Mouse (Mus musculus) adrenal gland, postnatal 14 days (tissue): ENCODE results near the gene Ntrk2. TPM values are rescaled to one million over a fixed set of nuclear protein-coding genes. Genes with fewer than 3 reads are reported as not detected.

Experiments
- DNase-seq: peaks from one replicate; pipeline ENCODE4 v3.0.0; 2021; ENCODE audit warnings: mixed read lengths
- total RNA-seq: library from RNA; stranded (reverse); gene quantifications from 2 replicates; pipeline ENCODE4 v1.2.3, GENCODE M21; 2021

The Ntrk2 gene
- total RNA-seq, 1 experiment from 2014 or later, result 29.3 TPM

- no peak for DNase-seq
Measured at GRCm38 (mm10) chr13:58966466-58966865, 160.1 kb downstream of the Ntrk2 start.

GRCm38 (mm10) chr13:58968168-58968567 is 161.8 kb downstream of the Ntrk2 start:
- no peak for DNase-seq

- no peak for DNase-seq
Measured at GRCm38 (mm10) chr13:58971449-58971903, 165.1 kb downstream of the Ntrk2 start.

DNA sequence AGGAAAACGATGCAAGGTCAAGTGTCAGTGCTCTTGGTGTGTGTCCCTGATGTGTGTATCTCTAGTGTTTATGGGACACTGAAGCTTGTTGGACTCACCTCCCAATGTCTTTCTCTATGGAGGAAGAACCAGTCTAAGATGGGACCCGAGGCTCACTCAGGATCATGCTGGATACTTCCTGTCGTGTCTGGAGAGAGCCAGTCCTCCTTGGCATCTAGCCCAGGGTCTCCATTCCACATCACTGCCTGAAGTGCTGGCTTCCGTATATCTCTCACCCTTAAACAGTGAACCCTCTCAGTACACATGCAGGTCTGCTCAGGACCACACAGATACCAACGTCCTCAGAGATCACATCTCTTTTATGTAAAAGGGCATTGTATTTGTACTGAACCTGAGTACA is 166.1 kb downstream of the Ntrk2 start:
- no peak for DNase-seq

DNA sequence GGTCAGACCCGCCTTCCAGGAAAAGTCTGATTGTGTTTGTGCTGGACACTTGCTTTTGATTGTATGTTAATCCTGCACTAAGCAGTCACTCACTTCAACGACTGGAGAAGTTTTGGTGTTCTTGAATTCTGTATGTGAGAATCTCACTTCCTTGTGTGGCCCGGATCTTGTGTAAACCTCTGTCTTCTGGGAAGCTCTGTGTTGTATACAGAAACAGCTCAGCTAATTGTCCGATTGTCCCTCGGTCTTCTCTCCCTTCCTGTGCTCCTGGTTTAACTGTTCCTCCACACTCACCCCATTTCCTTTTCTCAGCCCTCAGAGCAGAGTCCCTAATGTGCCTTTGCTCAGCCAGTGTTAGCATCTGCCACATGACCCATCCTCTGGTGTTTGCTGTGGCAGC is 190.1 kb downstream of the Ntrk2 start:
- no peak for DNase-seq

- peak; percentile 44 for DNase-seq
Measured at GRCm38 (mm10) chr13:58997763-58998162, 191.4 kb downstream of the Ntrk2 start.

DNA sequence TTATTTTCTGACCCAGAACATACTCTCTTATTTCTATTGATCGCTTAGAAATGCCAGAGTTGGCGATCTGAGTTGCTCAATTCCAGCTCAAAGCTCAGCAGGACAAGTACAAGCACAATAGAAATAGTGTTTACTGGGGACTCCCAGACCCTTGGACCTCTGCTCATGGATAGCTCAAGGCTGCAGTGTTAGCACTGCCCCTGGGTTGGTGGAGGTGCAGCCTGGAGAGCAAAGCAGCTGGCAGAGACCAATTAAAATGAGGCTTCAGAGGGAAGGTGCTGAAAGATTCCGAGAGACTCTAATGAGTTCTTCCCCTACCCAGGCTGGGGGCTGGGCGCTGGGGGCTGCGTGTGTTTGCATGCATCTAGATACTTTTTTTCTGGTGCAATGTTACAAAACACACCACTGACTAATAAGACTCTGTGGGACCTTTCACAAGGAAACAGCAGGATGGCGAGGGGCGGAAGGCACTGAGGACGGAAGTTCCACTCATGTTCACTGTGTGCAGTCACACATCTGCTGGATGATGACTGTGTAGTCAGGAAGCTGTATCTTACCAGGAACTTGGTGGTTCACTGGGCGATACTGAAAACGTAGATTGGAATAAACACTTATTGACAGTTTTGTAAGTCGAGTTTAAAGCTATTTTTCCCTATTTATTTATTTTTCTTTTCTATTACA is 193.1 kb downstream of the Ntrk2 start:
- no peak for DNase-seq

GRCm38 (mm10) chr13:59002943-59003806 is 196.8 kb downstream of the Ntrk2 start:
- no peak for DNase-seq

DNA sequence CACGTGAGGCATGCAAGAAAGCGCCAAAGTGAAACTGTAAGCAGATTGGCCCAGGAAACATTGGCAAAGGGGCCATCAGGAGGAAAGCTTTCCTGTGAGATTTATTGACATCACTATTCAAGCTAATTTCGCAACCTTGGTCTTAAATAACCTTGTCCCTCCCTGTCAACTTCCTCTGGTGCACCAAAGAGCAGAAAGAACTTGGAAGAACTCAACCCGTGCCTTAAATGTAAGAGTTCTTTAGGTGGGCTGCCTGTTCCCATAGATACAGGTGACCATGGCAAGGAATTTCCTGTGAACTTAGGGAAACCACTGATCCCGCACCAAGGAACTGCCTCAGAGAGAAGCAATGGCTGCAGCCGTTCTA is 197.4 kb downstream of the Ntrk2 start:
- DNase-seq, result peak; percentile 28

- DNase-seq, result no peak
Measured at GRCm38 (mm10) chr13:59004579-59004978, 198.2 kb downstream of the Ntrk2 start.

DNA sequence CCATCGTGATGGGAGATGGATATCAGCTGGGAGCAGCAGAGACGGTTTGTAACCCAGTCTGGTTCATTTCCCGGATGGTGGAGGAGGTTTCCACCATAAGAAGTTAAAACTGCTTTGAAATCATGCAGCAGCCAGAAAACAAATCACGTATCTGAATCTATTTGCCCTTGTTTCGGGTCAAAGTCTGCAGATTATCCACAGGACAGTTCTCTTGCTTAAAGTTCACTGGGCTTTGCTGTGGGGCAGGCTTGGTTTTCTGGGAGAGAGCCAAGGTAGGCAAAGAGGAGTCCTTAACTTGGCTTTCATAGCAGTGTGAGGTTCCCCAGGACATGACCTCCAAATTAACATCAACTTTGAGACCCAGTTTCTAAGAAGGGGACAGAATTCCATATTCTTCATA is 203.5 kb downstream of the Ntrk2 start:
- DNase-seq, result no peak

GRCm38 (mm10) chr13:59010893-59011529 is 204.6 kb downstream of the Ntrk2 start:
- no peak for DNase-seq

DNA sequence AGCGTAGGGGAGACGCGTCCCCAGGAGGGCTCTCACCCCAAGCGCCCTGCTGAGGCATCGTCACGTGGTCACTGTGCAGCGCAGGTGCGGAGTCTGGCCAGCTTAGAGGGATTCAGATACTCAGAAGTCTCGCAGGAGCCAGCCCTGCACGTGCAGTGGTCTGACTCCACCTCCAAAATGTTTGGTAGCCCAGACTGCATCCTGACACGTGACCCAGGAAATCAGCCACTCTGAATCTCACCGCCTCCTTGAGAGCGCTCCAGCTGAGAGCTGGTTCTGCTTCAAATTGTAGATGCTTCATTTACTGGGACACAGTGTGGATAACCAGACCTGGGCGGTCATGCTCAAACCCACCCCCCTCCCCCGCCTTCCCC is 205.1 kb downstream of the Ntrk2 start:
- peak; percentile 78 for DNase-seq

- DNase-seq, result no peak
Measured at GRCm38 (mm10) chr13:59015360-59015759, 209.0 kb downstream of the Ntrk2 start.

DNA sequence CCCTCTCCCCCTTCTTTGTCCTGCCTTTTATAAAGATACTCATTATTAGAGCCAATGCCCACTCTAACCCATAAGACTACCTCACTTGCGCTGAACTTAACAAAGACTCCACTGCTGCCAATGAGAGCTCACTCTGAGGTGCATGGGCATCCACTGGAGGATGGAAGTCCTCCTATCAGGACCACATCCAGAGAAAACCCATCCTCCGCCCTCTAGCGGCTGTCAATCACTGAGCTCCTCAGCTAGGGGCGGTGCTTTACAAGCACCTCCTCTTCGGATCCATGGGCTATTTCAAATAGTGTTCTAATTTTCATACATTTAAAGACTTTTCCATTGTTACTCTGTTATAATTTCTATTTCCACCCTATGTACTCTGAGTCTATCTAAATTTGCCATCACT is 210.8 kb downstream of the Ntrk2 start:
- no peak for DNase-seq

- DNase-seq, result no peak
Measured at GRCm38 (mm10) chr13:59022251-59023042, 216.1 kb downstream of the Ntrk2 start.

GRCm38 (mm10) chr13:59025653-59026052 is 219.3 kb downstream of the Ntrk2 start:
- no peak for DNase-seq

- DNase-seq, result no peak
Measured at GRCm38 (mm10) chr13:59027436-59027835, 221.1 kb downstream of the Ntrk2 start.

- no peak for DNase-seq
Measured at GRCm38 (mm10) chr13:59028546-59028945, 222.2 kb downstream of the Ntrk2 start.

DNA sequence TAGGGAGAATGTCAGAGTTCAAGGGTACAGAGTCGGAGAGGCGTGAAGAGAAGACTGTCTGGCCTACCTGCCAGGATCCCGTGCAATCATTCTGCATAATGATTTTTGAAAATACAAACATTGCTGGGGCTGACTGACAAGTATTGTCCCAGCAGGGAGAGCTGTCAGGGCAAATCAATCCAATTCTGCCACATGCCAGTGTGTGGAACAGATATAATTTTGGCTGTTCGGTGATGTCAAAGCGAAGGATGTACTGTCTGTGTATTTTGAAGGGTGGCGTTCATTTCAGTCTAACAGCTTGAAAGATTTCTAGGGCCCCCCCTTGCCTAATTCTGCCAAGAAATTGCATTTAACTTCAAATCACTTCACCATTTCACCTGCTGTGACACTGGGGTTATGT is 224.2 kb downstream of the Ntrk2 start:
- no peak for DNase-seq

DNA sequence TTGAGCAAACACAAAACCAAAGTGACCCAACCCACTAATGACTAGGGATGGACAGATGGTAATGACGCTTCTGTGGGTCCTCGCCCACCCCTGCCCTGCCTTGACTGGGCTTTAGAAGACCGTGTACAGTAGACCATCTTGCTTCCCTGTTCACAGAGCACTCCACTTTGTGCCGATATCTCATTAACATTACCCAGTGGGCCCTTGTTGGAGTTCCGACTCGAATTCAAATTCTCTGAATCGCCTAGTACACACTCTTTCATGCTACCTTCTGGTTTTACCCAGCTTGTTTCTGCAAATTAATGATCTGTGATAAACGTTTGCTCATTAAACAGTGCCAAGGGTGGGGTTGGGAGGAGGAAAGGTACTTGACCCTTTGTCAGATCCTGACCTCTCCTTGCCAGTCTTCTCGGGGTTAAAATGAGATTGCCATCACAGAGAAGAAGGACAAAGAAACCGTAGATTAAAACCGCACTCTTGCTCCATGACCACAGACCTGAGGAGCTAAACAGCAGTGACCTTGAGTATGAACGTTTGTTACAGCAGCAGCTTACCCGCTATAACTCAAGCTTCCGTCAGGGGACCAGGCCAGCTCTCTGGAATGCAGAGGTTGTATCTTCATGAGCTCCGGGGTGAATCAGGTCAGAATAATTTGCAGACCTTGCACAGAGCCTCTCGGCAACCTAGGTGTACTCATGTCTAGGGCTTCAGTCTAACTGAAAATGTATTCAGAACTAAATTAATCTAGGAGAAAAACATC is 234.0 kb downstream of the Ntrk2 start:
- DNase-seq, result no peak
